Mouse (Mus musculus): Measurements from ENCODE around the gene A430005L14Rik. TPM values are rescaled to one million over a fixed set of nuclear protein-coding genes. Genes with fewer than 3 reads are reported as not detected.
A peak's percentile ranks its signal among the peaks of the same experiment; 100 is the strongest.
"Not testable (repeated sequence)": the region's sequence is repeated elsewhere in the genome, so short reads cannot be mapped to it uniquely, and the experiment has no call there.

The A430005L14Rik gene
- 16.1 and 33.4 TPM in 2 replicates for total RNA-seq (2015; ENCODE audit: low replicate concordance)
- 17.1 and 25.5 TPM in 2 replicates for total RNA-seq (2017; ENCODE audit: low replicate concordance)

GRCm38 (mm10) chr4:153956569-153957405, at the start of gene A430005L14Rik:
Gene A430005L14Rik (plus strand): TSS chr4:153957237.
- peak; percentile 94 for ATAC-seq (replicated peaks; ENCODE audit: low FRiP score, poor library complexity, severe bottlenecking)

- ATAC-seq (replicated peaks; ENCODE audit: low FRiP score, poor library complexity, severe bottlenecking): no peak
These were observed 49.5 kb upstream of the A430005L14Rik start for GRCm38 (mm10) chr4:153907573-153907972.

- ATAC-seq (replicated peaks; ENCODE audit: low FRiP score, poor library complexity, severe bottlenecking): no peak
These were observed 43.4 kb upstream of the A430005L14Rik start for GRCm38 (mm10) chr4:153913635-153914034.

- ATAC-seq (replicated peaks; ENCODE audit: low FRiP score, poor library complexity, severe bottlenecking): no peak
These were observed 39.1 kb upstream of the A430005L14Rik start for GRCm38 (mm10) chr4:153917773-153918500.

- no peak for ATAC-seq (replicated peaks; ENCODE audit: low FRiP score, poor library complexity, severe bottlenecking)
These were observed 36.4 kb upstream of the A430005L14Rik start for GRCm38 (mm10) chr4:153920517-153921233.

GRCm38 (mm10) chr4:153922090-153922489, 34.9 kb upstream of the A430005L14Rik start:
- ATAC-seq (replicated peaks; ENCODE audit: low FRiP score, poor library complexity, severe bottlenecking): not testable (repeated sequence)

- ATAC-seq (replicated peaks; ENCODE audit: low FRiP score, poor library complexity, severe bottlenecking): no peak
These were observed 28.2 kb upstream of the A430005L14Rik start for GRCm38 (mm10) chr4:153928772-153929299.

GRCm38 (mm10) chr4:153929425-153929824, 27.6 kb upstream of the A430005L14Rik start:
- ATAC-seq (replicated peaks; ENCODE audit: low FRiP score, poor library complexity, severe bottlenecking): no peak

GRCm38 (mm10) chr4:153929921-153930320, 27.1 kb upstream of the A430005L14Rik start:
- ATAC-seq (replicated peaks; ENCODE audit: low FRiP score, poor library complexity, severe bottlenecking): no peak

- ATAC-seq (replicated peaks; ENCODE audit: low FRiP score, poor library complexity, severe bottlenecking): no peak
These were observed 13.8 kb upstream of the A430005L14Rik start for GRCm38 (mm10) chr4:153943243-153943642.

GRCm38 (mm10) chr4:153944261-153944660, 12.8 kb upstream of the A430005L14Rik start:
- ATAC-seq (replicated peaks; ENCODE audit: low FRiP score, poor library complexity, severe bottlenecking): no peak

GRCm38 (mm10) chr4:153945741-153946140, 11.3 kb upstream of the A430005L14Rik start:
- no peak for ATAC-seq (replicated peaks; ENCODE audit: low FRiP score, poor library complexity, severe bottlenecking)

- no peak for ATAC-seq (replicated peaks; ENCODE audit: low FRiP score, poor library complexity, severe bottlenecking)
These were observed 6.7 kb upstream of the A430005L14Rik start for GRCm38 (mm10) chr4:153950372-153950771.

- no peak for ATAC-seq (replicated peaks; ENCODE audit: low FRiP score, poor library complexity, severe bottlenecking)
These were observed 5.9 kb upstream of the A430005L14Rik start for GRCm38 (mm10) chr4:153951150-153951549.

- no peak for ATAC-seq (replicated peaks; ENCODE audit: low FRiP score, poor library complexity, severe bottlenecking)
These were observed 5.3 kb upstream of the A430005L14Rik start for GRCm38 (mm10) chr4:153951692-153952091.

- ATAC-seq (replicated peaks; ENCODE audit: low FRiP score, poor library complexity, severe bottlenecking): no peak
These were observed 1.4 kb upstream of the A430005L14Rik start for GRCm38 (mm10) chr4:153955651-153956050.

GRCm38 (mm10) chr4:153957444-153958250, 610 bp downstream of the A430005L14Rik start:
- ATAC-seq (replicated peaks; ENCODE audit: low FRiP score, poor library complexity, severe bottlenecking): peak; percentile 44

- no peak for ATAC-seq (replicated peaks; ENCODE audit: low FRiP score, poor library complexity, severe bottlenecking)
These were observed 5.6 kb downstream of the A430005L14Rik start for GRCm38 (mm10) chr4:153962631-153963030.

GRCm38 (mm10) chr4:153966651-153967050, 9.6 kb downstream of the A430005L14Rik start:
- no peak for ATAC-seq (replicated peaks; ENCODE audit: low FRiP score, poor library complexity, severe bottlenecking)
